Comparison of ENCODE assay signal across 8 mouse cellular contexts in the genomic region with DNA sequence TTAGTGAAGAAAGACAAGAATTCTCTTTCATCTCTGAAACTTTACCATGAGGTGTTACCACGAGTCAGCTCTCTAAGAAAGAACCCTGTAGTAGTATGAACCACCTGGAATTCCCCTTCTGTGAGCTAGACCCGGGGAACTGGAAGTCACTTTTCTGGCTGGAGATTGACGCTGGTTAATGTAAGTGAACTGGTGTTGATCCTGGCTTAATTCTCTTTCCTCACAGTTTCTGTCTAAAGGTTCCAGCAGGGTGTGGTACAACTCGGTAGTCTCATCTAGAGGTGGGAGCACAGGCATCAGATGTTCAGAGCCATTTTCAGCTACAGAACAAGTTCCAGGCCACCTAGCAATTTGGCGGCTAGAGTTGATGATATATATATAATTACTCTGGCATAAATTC. TPM values are rescaled to one million over a fixed set of nuclear protein-coding genes. Genes with fewer than 3 reads are reported as not detected.
DNase-seq lines count a peak whose midpoint lies in the region; ATAC-seq lines count a peak whose summit lies in the region.

No protein-coding gene starts in this region.

- H3K4me3 ChIP-seq in heart, embryonic 16.5 days (ENCODE audit: low read length) = peak overlapping the region; percentile 87
- peak overlapping the region; percentile 92 for H3K4me3 ChIP-seq in forebrain, embryonic 10.5 days
- peak overlapping the region; percentile 98 for H3K4me3 ChIP-seq in liver, embryonic 12.5 days

- peak overlapping the region; percentile 83 for H3K27ac ChIP-seq in heart, embryonic 16.5 days (ENCODE audit: low read length)
- H3K27ac ChIP-seq in forebrain, embryonic 10.5 days = peak overlapping the region; percentile 92
- H3K27ac ChIP-seq in liver, embryonic 12.5 days = peak overlapping the region; percentile 82

- peak overlapping the region; percentile 74 for H3K9ac ChIP-seq in heart, embryonic 16.5 days (ENCODE audit: low read length)
- H3K9ac ChIP-seq in liver, embryonic 12.5 days = peak overlapping the region; percentile 95

- H3K4me1 ChIP-seq in heart, embryonic 16.5 days (ENCODE audit: control insufficient read depth, insufficient read depth, low read length) = peaks cover 16% of the 10 kb centered on the region
- H3K4me1 ChIP-seq in forebrain, embryonic 10.5 days = peaks cover 26% of the 10 kb centered on the region
- peaks cover 29% of the 10 kb centered on the region for H3K4me1 ChIP-seq in liver, embryonic 12.5 days

- no peaks in the 10 kb centered on the region for H3K36me3 ChIP-seq in heart, embryonic 16.5 days (ENCODE audit: control insufficient read depth, insufficient read depth)
- peaks cover 16% of the 10 kb centered on the region for H3K36me3 ChIP-seq in forebrain, embryonic 10.5 days (replicated peaks)
- peaks cover 12% of the 10 kb centered on the region for H3K36me3 ChIP-seq in liver, embryonic 12.5 days

- ATAC-seq in heart, embryonic 16.5 days (replicated peaks; ENCODE audit: extremely low read depth, insufficient read depth, low FRiP score) = no peak
- ATAC-seq in liver, embryonic 12.5 days = no peak

- no peaks in the 10 kb centered on the region for H3K9me3 ChIP-seq in heart, embryonic 16.5 days (replicated peaks; ENCODE audit: control insufficient read depth, low read length)
- no peaks in the 10 kb centered on the region for H3K9me3 ChIP-seq in forebrain, embryonic 10.5 days
- peaks cover 6% of the 10 kb centered on the region; the same call in 1 of the 2 replicates for H3K9me3 ChIP-seq in liver, embryonic 12.5 days (replicated peaks)

- 20% methylated on average over 5 of the region's 5 CpGs for WGBS in heart, embryonic 16.5 days
- WGBS in forebrain, embryonic 10.5 days = 51% methylated on average over 5 of the region's 5 CpGs
- 20% methylated on average over 5 of the region's 5 CpGs for WGBS in liver, embryonic 12.5 days (ENCODE audit: insufficient replicate concordance)

- DNase-seq in heart, postnatal 25 days (ENCODE audit: low spot score) = no peak
- DNase-seq in ES-CJ7 (ENCODE audit: low read depth, low spot score) = peak; percentile 14
- no peak for DNase-seq in forebrain, embryonic 10.5 days (ENCODE audit: extremely low spot score, low spot score)
- no peak for DNase-seq in ovary, postnatal 10 days (ENCODE audit: low spot score)
- no peak for DNase-seq in thymus, postnatal 10 days (ENCODE audit: low spot score in 2 of 2)
- DNase-seq in right cerebral cortex, adult 18-20 months = no peak

- intact Hi-C loops in heart, postnatal 25 days (cut with DNase I) = no loop called here

- no peaks in the 10 kb centered on the region for H3K27me3 ChIP-seq in heart, embryonic 16.5 days (ENCODE audit: control insufficient read depth, insufficient read depth, low read length)
- no peaks in the 10 kb centered on the region for H3K27me3 ChIP-seq in forebrain, embryonic 10.5 days (ENCODE audit: poor library complexity, severe bottlenecking)
- H3K27me3 ChIP-seq in liver, embryonic 12.5 days (replicated peaks) = no peaks in the 10 kb centered on the region

- peak overlapping the region; percentile 72 for H3K4me2 ChIP-seq in heart, embryonic 16.5 days (ENCODE audit: low read depth, low read length)
- H3K4me2 ChIP-seq in liver, embryonic 12.5 days = peak overlapping the region; percentile 91

RNA-seq across cellular contexts. Expression of gene Clpx, which starts 0.9 kb away (rescaled TPM):
- 49.0 and 53.5 TPM in 2 replicates for polyA plus RNA-seq in heart, embryonic 16.5 days (2015; fragmentation: Nextera tagmentation; extraction: Ambion mirVana)
- total RNA-seq in heart, postnatal 25 days (2021) = 100 to 1,000 TPM; 101 to 106 TPM
- 42.6 and 46.7 TPM in 2 replicates for polyA plus RNA-seq in forebrain, embryonic 10.5 days (2016; fragmentation: Nextera tagmentation; extraction: Ambion mirVana)
- polyA plus RNA-seq in liver, embryonic 12.5 days (2016; fragmentation: Nextera tagmentation; extraction: Ambion mirVana) = 34.9 and 36.8 TPM in 2 replicates

RNA-seq across cellular contexts. Expression of gene Cilp, which starts 28.1 kb away (rescaled TPM):
- polyA plus RNA-seq in heart, embryonic 16.5 days (2015; fragmentation: Nextera tagmentation; extraction: Ambion mirVana) = 0.08 and 0.14 TPM in 2 replicates
- total RNA-seq in heart, postnatal 25 days (2021) = 1 to 10 TPM; 4.8 to 6.6 TPM
- 0.14 TPM in 1 of 2 replicates, not detected in the other for polyA plus RNA-seq in forebrain, embryonic 10.5 days (2016; fragmentation: Nextera tagmentation; extraction: Ambion mirVana)
- polyA plus RNA-seq in liver, embryonic 12.5 days (2016; fragmentation: Nextera tagmentation; extraction: Ambion mirVana) = 0.06 TPM in 1 of 2 replicates, not detected in the other

RNA-seq across cellular contexts. Expression of gene Pdcd7, which starts 52.8 kb away (rescaled TPM):
- polyA plus RNA-seq in heart, embryonic 16.5 days (2015; fragmentation: Nextera tagmentation; extraction: Ambion mirVana) = 5.3 and 5.7 TPM in 2 replicates
- total RNA-seq in heart, postnatal 25 days (2021) = 10 to 100 TPM; 11.5 to 12.6 TPM
- 8.2 and 9.3 TPM in 2 replicates for polyA plus RNA-seq in forebrain, embryonic 10.5 days (2016; fragmentation: Nextera tagmentation; extraction: Ambion mirVana)
- 9.8 and 10.9 TPM in 2 replicates for polyA plus RNA-seq in liver, embryonic 12.5 days (2016; fragmentation: Nextera tagmentation; extraction: Ambion mirVana)
